Mouse (Mus musculus): ENCODE data around the gene Ncor2.

The Ncor2 gene

DNA sequence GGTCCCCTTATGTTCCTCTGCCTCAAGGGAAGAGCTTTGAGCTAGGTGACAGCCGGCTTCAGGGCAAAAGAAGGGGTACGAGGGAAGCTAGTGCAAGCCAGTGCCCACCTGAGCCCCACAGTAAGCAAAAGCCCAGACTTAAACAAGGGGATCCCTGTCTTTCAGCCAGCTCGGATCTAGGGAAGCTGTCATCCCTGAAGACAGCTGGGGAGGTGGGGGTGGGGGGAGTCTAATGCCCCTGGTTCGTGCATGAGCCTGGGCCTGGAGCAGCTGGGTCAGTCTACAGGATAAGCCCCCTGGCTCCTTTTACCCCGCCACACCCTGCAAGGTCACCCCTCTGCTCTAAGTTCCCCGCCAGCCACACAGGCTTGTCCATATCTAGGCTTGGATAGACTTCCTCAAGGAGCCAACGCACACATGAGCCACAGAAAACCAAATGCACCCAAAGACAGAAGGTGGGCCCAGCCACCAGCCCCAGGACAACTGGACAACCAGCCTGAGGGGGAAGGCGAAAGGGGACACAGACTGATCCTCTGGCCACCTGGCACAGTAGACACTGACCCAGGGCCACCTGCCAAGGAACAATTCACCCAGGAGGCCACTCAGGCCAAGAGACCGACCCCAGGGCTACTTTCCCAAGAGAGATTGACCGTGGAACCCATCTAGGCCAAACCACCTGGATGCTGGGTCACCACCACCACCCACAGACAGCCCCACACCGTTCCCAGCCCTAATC is 8.7 kb downstream of the Ncor2 start:
- DNase-seq (ENCODE audit: low spot score), result no peak

DNA sequence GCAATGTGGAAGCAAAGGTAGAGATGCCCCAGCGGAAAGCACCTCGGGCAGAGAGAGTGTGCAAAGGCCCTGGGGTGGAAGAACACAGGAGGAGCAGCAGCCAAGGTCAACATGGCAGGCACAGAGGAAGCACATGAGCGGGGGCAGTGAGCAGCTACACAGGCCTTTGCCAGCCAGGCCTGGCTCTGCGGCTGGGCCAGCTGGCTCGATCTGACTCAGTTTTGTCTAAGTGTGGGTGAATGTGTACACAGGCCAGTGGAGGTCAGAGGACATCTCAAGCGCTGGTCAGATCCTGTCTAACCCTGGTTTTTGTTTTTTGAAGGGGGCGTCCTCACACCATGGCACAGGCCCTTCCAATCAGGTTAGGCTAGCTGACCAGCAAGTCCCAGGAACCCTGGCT is 10.9 kb downstream of the Ncor2 start:
- DNase-seq (ENCODE audit: low spot score), result no peak

DNA sequence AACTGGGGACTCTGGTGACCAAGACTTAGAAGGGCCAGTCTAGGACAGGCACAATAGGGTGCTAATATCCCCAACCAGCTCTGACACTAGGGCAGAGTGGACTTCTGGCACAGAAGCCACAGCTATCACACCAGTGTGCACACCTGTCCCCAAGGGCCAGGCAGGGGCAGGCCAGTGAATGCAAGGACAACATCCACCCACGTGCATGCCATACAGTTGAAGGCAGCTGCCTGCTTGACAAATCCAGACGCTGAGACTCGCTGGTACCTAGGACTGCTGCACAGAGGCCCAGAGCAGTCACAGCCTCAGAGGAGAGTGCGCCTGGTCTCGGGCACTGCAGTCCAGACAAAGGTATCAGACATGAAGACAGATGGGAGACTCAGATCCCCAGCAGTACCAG is 11.5 kb downstream of the Ncor2 start:
- no peak for DNase-seq (ENCODE audit: low spot score)

DNA sequence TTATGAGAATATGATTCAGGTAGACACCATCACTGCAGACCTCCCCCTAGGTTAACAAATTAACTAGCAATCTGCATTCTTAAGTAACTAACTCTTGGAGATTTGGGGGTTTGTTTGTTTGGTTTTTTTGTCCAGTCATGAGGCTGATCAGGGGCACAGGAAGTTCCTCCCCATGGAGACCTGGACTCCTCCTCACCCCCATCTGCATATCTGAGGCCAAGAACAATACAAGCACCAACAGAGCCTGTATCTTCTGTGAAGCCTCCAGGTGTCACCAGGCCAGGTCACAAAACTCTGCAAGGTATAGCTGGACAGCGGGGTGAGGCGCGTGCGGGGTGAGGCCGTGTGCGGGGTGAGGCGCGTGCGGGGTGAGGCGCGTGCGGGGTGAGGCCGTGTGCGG is 13.0 kb downstream of the Ncor2 start:
- DNase-seq (ENCODE audit: low spot score), result no peak

DNA sequence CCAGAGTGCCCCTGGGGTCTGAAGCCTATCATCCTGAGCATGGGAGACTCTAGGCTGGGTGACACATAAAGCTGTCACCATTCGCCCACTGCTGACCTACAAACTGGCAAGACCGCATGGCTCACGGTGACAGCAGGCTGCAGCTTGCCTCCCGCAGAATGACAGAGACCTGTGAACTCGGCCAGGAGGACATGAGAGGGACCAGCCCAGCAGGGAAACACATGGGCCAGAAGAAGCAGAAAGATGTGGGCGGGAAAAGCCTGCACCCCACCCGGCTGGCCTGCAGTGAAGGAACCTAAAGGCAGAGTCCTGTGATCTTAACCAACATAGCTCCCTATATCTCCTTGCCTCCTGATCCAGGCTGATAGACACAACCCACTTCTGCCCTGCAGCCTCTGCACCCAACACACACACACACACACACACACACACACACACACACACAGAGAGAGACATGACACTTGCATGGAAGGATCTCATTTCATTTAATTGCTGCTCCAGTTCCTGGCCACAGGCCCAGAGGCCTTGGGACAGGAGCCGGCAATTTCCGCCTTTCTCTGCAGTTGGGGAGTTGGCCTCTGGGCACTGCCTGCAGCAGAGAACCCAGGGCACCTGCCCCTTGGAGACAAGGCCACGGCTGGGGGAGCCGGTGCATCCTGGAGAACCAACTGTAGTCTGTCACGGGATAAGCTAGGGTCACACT is 14.4 kb downstream of the Ncor2 start:
- peak; percentile 92 for DNase-seq (ENCODE audit: low spot score)

DNA sequence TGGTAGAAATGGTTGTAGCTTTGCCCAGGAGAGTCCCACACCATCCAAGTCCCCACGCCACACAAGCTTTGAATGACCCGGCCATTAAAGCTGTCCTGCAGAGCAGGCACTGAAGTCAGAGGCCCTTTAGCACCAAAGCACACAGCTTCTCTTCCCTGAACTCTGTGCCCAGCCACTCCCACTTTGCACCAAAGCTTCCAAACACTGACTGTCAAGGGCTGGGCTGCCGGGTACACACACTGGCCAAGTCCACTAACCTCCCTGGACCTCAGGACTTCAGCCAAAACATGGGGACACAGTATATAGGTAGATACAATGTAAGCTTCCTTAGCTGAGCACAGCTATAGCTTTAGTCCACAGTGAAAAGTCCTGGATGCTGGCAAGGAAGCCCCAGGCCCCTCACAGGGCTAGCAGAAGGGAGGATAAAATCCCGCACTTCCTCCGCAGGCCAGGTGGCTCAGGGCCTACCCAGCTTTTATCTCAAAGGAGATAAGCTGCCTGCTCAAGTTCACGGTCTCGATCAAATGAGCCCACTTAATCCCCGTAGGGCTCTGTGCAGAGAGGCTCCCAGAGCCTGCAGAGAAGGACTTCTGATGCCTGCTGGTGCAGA is 15.5 kb downstream of the Ncor2 start:
- no peak for DNase-seq (ENCODE audit: low spot score)

DNA sequence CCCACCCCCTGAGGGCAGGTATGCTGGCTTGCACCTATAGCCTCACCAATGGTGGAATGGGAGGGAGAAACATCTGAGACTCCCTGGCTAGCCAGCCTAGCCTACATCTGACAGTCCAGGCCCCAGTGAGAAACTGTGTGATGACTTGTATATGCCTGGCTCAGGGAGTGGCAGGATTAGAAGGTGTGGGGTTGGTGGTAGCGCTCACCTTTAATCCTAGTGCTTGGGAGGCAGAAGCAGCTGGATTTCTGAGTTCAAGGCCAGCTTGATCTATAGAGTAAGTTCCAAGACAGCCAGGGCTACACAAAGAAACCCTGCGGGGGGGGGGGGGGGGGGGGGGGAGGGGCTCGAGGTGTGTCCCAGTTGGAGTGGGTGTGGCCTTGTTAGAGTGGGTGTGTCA is 16.6 kb downstream of the Ncor2 start:
- DNase-seq (ENCODE audit: low spot score), result no peak

DNA sequence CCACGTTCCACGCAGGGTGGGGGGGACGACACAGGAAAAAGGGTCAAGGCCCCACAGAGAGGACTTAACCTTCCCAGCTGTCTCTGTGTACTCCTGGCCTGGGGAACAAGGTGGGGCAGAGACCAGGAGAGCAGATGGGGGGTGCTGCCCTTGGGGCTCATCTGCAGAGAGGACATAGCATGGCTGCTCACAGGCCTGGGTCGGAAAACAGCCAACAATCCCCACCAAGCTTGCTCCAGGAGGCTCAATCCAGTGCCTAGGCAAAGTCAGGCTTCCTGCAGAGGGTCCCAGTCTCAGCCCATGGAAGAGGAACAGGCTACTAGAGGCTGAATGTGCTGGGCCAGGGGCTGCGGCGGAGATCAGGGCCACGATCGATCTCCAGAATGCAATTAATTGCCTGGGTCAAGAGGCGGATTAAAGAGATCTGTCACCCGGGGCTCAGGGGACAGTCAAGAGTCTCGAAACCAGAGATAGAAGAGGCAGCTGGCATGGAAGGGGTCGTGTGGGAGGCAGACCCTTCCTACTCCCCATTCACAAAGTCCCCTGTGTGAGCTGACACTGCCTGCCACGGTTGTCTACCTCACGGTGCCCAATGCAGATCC is 19.1 kb downstream of the Ncor2 start:
- DNase-seq (ENCODE audit: low spot score), result no peak

DNA sequence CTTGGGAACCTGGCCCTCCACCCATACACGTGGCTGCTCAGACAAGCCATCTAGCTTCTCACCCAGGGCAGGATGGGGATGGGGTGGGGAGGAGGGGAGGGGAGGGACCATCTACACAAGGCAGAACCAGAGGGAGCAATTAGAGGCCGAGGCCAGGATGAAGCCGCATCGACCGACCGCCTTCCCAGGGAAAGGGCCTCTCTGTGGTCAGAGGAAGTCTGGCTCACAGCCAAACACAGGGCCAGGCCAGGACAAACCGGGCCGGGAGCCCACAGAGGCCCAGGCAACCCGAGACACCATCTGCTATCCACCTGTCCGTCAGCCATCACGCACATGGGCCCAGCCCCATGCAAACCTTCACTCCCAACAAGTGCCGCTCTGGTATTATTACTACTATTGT is 19.7 kb downstream of the Ncor2 start:
- peak; percentile 95 for DNase-seq (ENCODE audit: low spot score)

DNA sequence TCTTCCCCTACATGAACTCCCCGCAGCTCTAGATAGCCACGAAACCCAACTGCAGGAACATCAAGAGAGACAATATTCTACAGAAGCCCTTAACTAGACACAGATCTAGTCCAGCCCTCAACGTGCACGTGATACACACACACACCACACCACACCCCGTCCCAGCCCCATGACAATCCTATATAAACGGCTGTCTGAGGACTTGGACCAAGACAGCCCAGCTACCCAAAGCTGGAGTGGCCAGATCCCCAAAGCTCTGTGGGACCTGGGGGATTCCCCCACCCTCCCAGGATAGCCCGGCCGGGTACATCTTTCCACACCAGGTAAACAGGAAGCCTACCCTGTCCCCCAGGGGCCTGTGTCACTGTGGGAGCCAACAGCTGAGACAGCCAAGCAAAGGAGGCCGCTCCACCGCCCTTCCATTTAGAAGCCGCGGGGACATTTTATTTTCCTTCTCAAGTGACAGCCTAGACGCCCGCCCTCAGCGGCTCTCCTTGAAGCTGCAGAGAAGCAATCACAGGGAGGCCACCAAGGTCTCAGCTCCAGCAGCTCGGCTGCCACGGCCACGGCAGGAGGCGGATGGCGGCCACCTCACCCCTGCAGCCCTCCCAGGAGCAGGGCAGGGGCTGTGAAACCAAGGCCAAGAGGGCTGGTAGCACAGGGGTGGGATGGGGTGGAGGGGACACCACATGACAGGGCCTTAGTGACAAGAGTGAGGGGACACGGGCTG is 20.6 kb downstream of the Ncor2 start:
- peak; percentile 66 for DNase-seq (ENCODE audit: low spot score)

DNA sequence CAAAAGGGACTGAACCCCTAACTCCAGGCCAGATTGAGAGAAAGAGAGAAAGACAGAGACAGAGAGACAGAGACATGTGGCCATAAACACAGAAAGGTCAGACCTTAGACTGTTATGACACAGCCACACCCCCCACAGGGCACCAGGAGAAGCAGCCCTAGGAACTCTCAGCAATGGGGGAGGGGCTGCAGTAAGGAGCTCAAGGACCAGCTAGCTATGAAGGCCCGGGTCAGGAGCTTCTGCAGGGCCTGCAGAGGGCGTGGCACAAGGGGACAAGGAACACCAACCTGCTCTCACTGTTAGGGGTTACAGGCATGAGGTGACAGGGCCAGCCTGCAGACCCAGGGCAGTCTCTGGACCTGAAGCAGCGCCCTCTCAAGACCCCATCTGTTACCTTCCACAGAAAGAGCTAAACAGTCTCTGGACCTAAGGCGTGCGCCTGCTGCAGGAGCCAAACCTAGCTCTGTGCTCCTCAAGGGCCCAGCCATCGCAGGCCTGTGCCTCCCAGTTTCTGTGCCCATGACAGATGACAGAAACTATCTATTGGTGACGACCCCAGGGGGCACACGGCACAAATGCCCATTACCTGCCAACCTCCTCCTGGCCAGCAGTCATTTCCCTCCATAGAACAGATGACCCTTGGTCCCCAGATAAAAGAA is 21.5 kb downstream of the Ncor2 start:
- DNase-seq (ENCODE audit: low spot score), result no peak

DNA sequence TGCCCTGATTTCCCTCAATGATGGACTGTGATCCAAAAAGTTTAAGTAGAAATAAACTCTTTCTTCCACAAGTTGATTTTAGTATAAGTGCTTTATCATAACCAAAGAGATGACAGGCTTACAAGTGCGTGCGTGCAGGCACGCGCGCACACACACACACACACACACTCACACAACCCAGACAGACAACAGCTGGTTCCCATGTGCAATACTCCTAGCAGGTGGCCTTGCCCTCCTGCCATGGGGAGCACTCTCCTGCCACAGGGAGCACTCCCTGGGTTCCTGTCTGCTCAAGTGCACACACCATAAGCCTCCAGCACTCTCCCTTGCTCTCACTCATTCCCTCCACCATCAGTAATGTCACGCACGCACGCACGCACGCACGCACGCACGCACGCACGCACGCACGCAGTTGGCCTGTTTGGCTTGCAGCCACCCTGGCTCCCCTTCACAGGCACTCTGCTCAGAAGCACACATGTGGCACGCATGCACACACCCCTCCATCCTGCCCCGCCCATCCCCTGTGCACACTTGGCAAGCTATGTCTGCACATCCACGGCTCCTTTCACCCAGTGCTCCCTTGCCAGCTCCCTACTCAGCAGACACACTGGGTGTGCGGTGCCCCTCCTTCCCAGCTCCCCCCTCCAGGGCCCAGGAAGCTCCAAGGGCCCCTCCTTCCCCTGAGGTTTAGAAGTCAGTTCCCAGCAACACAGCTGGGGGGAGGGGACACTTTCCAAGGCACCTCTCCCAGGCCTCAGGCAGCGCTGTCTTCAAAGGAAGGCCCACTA is 22.4 kb downstream of the Ncor2 start:
- DNase-seq (ENCODE audit: low spot score), result no peak

DNA sequence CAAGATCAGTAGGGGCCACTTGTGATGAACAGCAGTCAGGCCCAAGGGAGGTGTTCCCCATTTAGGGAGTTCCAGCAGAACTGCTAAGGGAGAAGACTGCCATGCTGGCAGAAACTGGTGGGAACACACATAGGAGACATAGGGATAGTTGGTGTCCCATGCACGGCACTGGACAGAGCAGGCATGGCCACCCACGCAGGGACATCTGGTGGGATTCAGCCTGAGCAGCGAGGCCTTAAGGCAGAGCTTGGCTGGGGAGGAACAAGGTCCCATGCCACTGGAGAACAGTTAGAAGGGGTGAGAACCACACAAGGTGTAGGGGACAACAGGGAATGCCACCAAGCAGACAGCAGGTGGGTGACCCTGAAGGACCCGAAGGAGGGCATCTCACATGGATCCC is 23.6 kb downstream of the Ncor2 start:
- no peak for DNase-seq (ENCODE audit: low spot score)

DNA sequence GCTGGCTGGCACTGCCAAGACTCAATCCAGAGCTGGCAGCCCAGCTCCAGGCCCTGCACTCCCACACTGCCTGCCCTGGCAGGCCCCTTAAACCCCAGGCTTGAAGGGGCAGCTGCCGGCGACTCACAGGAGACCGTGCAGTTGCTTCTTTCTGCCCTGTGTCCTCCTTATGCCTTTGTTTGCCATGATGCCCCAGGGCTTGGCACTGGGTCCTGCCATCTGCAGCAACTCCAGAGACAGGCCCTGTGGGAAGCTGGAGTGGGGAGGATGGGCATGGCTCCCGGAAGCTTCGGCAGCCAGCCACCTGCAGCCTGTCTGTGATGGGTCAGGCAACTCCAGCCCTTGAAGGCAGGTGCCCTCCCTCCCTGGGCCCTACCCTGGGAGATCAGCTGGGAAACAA is 24.0 kb downstream of the Ncor2 start:
- peak; percentile 79 for DNase-seq (ENCODE audit: low spot score)

DNA sequence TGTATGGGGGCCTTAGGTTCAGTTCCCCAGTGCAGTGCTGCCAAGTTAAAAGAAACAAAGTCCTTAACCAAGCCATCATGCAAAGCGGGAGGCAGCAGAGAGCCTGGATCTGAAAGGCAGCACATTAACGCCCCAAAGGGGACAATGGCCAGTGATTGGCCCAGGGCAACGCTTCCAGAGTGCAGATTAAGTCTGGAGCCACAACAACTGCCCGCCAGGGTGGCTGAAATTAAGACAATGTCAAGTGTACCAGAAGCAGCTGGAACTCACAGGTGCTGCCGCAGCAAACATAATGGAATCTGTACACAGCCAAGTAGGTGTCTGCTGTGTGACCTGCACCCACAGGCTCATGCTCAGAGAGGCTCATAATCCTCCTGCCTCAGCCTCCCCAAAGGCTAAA is 24.8 kb downstream of the Ncor2 start:
- DNase-seq (ENCODE audit: low spot score), result no peak

DNA sequence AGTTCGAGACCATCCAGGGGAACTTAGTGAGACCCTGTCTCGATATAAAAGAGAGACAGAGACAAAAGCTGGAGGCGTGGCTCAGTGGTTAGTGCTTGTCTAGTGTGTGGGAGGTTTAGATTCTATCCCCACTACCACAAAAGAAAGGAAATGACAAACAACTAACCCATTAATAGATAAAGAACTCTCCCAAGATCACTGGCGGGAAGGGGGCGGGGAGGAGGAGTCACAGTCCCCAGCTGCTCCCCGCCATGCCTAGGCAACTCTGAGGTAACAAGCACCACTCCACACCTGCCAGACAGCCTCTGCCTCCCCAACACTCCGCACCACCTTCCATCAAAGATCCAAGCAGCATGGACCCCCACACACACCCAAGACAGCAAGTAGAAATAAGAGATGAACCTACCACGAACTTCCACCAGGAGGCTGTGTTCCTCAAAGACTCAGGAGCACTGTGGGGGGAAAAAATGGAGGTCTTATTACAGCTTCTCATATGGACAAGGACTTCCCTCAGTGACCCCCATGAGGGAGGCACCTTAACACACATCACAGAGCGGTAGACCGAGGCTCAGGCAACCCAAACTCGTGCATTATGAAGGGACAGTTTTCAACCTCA is 25.7 kb downstream of the Ncor2 start:
- no peak for DNase-seq (ENCODE audit: low spot score)

DNA sequence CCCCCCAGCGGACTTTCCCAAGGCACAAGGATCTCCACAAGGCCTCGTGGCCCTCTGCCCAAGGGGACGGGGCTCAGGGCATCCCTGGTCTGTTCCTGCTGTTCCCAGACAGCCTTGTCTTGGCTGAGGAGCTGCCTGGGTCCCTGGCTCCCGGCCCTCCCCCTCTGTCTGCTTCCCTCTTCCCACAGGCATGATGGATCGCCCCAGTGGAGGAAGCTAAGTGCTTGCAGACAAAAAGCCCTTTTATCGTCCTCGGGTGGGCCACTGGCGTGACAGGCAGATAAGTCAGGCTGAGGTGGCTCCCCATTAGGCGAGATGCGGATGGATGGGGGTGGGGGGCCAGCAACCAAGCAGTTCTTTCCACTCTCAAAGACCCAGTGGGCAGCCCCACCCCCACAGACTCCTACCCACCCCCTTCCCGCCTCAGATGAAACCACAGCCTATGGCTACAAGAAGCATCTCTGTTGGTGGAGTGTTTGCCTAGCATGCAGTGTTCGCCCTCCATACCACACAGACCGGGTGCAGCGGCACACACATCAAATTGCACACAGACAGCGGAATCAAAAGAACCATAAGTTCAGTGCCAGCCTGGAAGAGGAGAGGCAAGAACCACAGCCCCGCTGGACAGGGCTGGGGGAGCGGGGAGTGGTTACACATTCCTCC is 27.0 kb downstream of the Ncor2 start:
- DNase-seq (ENCODE audit: low spot score), result peak; percentile 58

DNA sequence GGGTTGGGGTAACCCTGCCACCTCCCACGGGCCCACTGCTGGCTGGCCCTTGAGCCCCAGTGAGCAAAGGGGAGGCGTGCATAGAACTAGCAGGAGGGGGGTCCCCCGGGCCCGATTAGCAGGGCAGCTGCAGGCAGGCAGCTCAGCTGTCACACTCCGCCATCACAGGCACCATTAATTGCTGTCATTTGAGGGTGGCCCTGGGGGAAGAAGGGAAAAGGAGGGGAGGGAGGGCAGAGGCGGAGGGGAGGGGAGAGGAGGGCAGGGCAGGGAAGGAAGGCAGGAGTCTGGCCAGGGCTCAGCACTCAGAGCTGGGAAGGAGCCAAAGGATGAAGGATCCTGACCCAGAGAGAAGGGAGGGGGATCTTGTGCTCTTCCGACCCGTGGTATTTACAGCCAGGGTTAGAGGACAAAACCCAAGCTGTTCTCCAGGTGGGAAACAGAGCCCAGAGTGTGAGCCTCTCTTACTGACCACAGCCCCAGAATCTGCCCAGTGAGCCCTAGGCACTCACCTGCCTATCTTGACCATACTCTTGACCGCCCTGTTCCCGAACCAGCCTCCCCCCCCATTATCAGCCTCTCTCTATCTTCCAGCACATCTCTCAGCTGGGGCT is 28.0 kb downstream of the Ncor2 start:
- peak; percentile 64 for DNase-seq (ENCODE audit: low spot score)

DNA sequence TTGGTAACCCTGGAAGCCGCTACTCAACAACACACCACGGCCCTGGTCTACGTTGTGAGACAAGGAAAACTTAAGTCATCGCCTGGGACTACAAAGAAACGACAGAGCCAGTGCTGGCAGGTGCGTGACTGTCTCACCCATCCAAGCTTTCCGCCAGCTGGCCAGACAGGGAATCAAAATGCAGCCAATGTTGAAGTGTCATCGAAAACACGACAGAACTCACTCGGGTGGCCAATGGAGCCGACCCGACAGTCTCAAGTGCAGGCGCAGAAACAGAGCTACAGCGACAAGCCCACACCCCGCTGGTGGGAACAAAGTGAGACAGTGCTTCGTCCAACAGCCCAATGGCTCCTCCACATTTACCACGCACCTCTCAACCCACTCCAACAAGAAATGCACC is 29.9 kb downstream of the Ncor2 start:
- no peak for DNase-seq (ENCODE audit: low spot score)

DNA sequence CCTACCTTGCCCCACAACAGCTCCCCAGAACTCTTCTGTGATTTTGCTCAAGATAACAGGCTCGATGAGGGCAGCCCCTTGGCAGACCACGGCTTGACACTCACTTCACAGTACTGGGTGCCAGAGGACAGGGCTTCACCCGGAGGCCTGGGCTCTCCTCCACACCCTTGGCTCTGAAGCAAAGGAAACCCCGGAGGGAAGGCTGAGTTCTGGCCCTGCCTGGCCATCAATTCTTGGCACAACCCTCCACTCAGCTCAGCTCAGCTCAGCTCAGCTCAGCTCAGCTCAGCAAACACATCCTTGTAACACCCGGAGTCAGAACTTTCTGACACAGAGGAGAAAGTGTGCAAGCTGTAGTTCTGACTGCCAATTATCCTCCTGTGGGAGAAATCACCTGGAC is 30.3 kb downstream of the Ncor2 start:
- peak; percentile 75 for DNase-seq (ENCODE audit: low spot score)

Data from MN1 (cell line).